Mouse (Mus musculus) cerebellum, adult 11-12 months (tissue): ENCODE data around the gene AC170998.1.
"Not testable (repeated sequence)": the region's sequence is repeated elsewhere in the genome, so short reads cannot be mapped to it uniquely, and the experiment has no call there.

Source experiments
- DNase-seq: peaks from one replicate; pipeline ENCODE4 v3.0.0; 2022

AC170998.1 gene

DNA sequence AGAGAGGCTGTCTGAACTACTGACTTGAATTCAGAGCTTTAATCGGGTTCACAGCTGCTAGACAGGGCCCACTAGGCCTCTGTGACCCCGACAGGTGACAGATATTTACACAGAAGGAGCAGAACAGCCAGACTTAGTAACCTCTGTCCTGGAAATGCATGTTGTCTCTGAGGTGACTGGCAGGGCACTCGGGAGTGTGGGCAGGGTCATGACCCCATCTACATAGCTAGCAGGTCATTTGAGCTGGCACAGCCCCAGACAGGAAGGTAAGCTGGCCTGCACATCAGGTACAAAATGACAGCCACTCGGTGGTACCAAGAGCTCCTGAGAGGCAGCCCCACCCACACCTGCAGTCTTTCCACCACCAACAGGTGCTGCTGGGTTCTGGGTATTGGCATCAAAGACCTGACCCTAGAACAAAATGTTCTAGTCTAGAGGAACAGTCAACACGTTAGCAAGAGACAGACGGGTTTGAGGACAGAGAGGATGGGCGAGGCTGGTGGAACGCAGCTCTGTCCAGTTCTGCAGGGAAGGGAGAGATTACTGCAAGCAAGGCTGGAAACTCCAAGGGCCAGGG lies 34.9 kb downstream of the AC170998.1 start:
- no peak for DNase-seq

DNA sequence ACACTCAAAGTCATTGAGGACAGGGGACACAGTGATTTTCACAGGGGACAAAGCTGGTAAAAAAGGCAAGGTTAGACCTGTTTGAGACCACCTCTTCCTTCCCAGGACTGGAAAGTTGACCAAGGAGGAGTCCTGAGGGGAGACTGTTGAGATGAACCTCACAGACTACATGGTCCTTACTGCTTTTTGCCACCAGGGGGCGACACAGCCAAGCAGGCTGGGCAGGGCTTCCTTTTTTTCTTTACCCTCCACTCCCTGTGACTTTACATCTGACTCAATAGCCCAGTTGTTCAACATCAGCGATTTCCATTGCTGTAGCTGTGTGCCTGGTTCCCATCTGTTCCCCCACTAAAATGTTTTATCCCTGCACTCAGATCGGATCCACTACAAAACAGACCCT lies 36.0 kb downstream of the AC170998.1 start:
- DNase-seq, result peak; percentile 64

DNA sequence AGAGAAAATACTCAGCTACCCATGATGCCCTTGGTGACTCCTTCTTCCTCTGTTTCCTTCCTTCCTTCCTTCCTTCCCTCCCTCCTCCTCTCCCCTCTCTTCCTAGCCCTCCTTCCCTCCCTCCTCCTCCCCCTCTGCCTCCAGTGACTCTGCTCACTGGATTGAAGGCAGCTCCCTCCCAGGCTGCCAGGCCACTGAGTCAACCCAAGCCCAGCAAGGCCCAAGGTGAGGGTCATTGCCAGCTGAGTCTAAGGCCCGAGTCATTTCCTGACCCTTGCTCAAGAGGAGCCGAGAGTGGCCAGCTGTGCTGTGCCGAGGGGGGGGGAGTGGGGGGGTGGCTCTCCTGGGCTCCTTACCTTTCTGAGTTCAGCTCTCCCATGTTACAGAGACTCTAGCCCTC lies 40.3 kb downstream of the AC170998.1 start:
- DNase-seq, result no peak

DNA sequence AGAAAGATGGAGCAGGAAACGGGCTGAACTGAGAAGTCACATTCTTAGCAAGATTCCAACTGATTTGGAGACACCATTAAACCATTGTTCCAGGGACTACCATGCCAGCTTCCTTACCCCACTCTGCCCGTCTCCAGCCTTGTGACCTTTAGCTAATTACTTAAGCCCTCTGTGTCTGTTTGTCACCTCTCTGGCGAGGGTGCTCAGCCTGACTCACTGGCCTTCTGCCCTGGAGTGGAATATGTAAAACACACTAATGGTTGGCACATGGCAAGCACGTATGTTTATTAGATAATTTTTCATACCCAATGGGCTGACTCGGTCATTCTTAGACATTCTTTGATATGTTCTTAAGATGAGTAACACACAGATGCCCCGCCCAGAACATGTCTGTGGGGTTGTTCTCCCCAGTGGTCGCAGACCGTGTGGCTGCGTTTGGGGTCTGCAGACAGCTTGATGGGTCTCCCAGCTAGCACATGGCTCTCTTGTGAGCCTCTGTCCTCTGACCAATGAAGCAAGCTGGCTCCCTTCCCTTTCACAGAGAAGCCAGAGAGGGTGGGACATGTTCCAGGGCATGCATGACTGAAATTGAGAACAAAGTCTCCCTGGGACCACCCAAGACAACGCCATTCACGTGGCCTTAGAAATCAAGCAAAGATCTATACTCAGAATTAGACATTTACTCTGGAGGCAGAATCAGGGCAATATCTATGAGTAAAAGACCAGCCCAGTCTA lies 41.1 kb downstream of the AC170998.1 start:
- DNase-seq, result no peak

DNA sequence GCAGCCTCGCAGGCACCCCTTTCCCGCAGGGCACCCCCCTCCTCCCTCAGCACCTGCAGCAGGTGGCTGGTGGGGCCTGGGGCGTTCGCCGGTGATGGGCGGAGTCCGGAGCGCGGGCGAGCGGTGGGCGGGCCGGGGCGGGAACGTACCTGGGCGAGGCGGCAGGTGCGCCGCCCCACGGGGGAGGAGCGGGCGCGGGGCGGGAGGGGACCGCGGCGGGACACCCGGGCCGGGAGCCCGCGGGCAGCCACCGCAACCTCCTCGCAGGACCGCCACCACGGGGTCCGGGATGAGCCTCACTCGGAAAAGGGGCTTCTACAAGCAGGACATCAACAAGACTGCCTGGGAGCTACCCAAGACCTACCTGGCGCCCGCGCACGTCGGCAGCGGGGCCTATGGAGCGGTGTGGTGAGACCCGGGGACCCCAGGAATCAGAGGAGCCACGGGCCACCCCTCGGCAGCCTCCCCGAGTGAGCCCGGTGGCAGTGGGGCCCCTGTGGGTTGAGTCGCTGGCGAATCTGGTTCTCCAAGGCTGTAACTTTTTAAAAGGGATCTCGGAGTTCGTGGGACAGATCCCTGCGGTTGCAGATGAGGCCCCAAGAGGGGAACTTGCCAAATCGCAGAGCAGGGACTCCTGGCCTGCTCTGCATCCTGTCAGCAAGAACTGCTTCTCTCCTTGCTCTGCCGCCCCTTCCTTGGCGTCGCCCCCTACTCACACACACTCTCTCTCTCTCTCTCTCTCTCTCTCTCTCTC lies 43.4 kb downstream of the AC170998.1 start, which contains the start of gene Mapk13:
Gene Mapk13 (plus strand): TSS at position 177 of the 754 bp plus-strand sequence.
- no peak for DNase-seq

DNA sequence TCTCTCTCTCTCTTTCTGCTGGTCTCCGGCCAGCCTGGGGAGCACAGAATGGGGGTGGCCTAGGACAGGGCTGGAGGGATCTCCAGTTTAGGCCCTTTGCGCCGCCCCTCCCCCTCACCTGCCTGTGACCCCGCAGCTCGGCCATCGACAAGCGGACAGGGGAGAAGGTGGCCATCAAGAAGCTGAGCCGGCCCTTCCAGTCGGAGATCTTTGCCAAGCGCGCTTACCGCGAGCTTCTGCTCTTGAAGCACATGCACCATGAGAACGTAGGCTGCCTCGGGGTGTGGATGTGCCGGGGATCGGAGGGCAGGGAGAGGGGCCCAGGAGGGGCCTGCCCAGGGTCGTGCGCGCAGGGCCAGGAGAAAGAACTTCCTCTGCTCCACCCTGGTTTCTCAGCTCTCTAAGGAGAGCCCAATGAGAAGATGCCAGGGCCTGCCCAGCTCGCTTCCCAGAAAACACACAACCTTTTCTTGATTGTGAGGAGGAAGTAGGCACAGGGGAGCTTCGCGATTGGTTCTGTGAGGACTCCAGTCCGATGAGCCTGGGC lies 44.1 kb downstream of the AC170998.1 start:
- peak; percentile 43 for DNase-seq

DNA sequence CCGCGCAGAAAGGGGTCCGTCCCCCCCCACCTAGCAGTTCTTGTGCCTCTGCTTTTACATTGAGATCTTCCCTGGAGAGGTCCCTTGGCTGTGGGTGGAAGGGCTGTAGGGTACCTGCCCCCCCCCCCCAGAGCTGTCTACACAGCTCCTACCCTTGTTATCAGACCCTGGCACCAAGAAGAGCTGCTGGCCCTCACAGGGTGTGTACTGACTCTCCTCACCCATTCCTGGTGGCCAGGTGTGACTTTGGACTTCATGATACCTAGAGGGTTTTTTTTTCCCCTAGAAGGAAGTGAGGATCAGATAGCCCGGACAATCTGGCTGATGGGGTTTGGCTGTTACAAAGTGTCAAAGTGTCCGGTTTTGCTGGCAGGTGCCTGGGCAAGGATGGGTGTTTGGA lies 45.4 kb downstream of the AC170998.1 start:
- DNase-seq, result no peak

DNA sequence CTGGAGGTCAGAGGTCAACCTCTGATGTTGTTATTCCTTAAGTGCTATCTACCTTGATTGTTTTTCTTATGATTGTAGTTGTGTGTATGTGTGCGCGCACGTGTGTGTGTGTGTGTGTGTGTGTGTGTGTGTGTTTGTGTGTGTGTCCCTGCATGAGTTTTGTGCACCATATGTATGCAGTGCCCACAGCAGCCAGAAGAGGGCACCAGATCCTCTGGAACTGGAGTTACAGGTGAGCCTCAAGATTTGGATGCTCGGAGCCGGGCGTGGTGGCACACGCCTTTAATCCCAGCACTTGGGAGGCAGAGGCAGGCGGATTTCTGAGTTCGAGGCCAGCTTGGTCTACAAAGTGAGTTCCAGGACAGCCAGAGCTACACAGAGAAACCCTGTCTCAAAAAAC lies 48.4 kb downstream of the AC170998.1 start:
- not testable (repeated sequence) for DNase-seq

DNA sequence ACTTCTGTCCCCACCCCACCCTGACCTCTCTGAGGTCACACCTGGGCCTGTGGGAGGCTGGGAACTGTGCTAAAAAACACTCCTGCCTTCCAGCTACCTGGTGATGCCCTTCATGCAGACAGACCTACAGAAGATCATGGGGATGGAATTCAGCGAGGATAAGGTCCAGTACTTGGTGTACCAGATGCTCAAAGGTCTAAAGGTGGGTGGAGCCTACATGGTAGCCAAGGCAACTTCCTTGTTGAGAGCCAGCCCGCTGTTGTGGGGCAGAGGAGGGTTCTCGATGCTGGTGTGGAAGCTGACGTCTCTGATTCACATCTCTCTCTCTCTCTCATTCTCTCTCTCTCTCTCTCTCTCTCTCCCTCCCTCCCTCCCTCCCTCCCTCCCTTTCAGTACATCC lies 49.3 kb downstream of the AC170998.1 start:
- no peak for DNase-seq
